Mouse (Mus musculus) inflammation-experienced regulatory T-cells, adult 6 months (primary cell): ENCODE measurements around the gene Il7r. TPM values are rescaled to one million over a fixed set of nuclear protein-coding genes. Genes with fewer than 3 reads are reported as not detected.

Experiments
- ATAC-seq: one replicate; pipeline ENCODE4 v1.8.0; 2017
- polyA plus RNA-seq, 3 experiments: library from polyadenylated mRNA; unstranded; fragments of 100-300 nt; shearing (Covaris generic); gene quantifications; one replicate each; pipeline ENCODE4 v1.2.1; 2017

Il7r gene
- polyA plus RNA-seq, 3 experiments from 2014 or later, result 91.9 to 193 (median 146) TPM

GRCm38 (mm10) chr15:9471053-9471685, 58.8 kb downstream of the Il7r start:
- ATAC-seq, result peak; percentile 22

DNA sequence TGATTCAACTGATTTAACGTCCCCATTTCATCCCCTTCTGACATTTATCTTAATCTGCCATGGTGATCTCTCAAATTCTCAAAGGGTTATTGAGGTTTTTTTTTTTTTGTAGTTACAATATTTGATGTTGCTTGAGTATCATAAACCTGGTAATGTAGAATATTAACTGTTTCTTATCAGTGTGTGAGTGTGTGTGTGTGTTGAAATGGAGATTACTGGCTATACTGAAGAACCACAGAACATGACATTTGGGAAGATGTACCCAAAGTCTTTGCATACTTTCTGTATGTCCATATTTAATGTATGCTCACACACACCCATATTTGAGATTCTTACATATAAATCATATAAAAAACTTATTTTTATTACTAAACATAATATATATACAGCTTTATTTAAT, 65.9 kb downstream of the Il7r start:
- no peak for ATAC-seq

DNA sequence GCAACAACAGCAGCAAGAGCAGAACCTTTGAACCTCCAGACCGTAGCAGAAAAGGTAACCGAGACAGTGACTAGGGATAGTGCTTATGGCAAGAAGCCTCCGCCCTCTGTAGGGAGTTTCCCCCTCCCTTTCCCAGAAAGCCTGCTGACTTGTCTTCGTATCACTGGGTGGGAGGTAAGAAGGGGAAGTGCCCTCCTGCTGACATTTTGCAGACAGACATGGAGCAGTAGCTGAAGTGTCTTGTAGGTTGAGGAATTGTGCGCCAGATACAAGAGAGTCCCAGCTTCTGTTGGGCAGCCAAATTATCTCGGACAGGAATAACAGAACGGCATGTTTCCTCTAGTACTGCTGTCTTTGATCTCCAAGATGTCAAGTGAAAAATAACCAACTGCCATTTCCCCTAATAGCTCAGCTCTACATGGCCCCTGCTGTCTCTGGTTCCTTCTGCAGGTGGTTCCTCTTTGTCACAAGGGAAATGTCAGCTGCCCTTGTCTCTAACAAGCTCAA, 66.4 kb downstream of the Il7r start:
- peak; percentile 74 for ATAC-seq

Other genes starting within 250 kb of the Il7r start
- gene Ugt3a2, start 194.6 kb downstream of the Il7r start, polyA plus RNA-seq, result under 1 TPM in 1 of 3 experiments, not detected in 2; 0.24 TPM
- gene Capsl, start 94.1 kb downstream of the Il7r start, polyA plus RNA-seq, result 1 to 10 TPM; 5.1 to 8.5 (median 5.2) TPM
- 1 to 10 TPM; 1.3 to 2.5 (median 1.8) TPM for gene Spef2, start 218.7 kb upstream of the Il7r start, polyA plus RNA-seq